Mouse (Mus musculus) MN1 (cell line): Measurements from ENCODE around the gene Lrtm2.

ENCODE experiments used
- DNase-seq: peaks from one replicate; pipeline ENCODE4 v3.0.0-alpha.2; 2016; ENCODE audit warnings: low spot score

Lrtm2 gene

GRCm38 (mm10) chr6:119336124-119336523 is 5.6 kb upstream of the Lrtm2 start:
- DNase-seq, result no peak

GRCm38 (mm10) chr6:119333831-119334230 is 3.3 kb upstream of the Lrtm2 start:
- no peak for DNase-seq

GRCm38 (mm10) chr6:119333202-119333601 is 2.6 kb upstream of the Lrtm2 start:
- DNase-seq, result peak; percentile 66

GRCm38 (mm10) chr6:119332111-119332510 is 1.5 kb upstream of the Lrtm2 start:
- DNase-seq, result no peak

GRCm38 (mm10) chr6:119329936-119330335 is 630 bp downstream of the Lrtm2 start:
- no peak for DNase-seq

GRCm38 (mm10) chr6:119329215-119329714 is 1.3 kb downstream of the Lrtm2 start:
- DNase-seq, result peak; percentile 80

GRCm38 (mm10) chr6:119328521-119329115 is 1.9 kb downstream of the Lrtm2 start:
- DNase-seq, result peak; percentile 30

GRCm38 (mm10) chr6:119326541-119326940 is 4.0 kb downstream of the Lrtm2 start:
- DNase-seq, result no peak

- no peak for DNase-seq
Observed at GRCm38 (mm10) chr6:119325978-119326377, 4.6 kb downstream of the Lrtm2 start.

GRCm38 (mm10) chr6:119324776-119325175 is 5.8 kb downstream of the Lrtm2 start:
- no peak for DNase-seq

- DNase-seq, result peak; percentile 63
Observed at GRCm38 (mm10) chr6:119321752-119322151, 8.8 kb downstream of the Lrtm2 start.

GRCm38 (mm10) chr6:119320481-119320880 is 10.1 kb downstream of the Lrtm2 start:
- DNase-seq, result no peak

GRCm38 (mm10) chr6:119319358-119319757 is 11.2 kb downstream of the Lrtm2 start:
- no peak for DNase-seq

- DNase-seq, result no peak
Observed at GRCm38 (mm10) chr6:119318732-119319131, 11.8 kb downstream of the Lrtm2 start.

GRCm38 (mm10) chr6:119314751-119315476 is 15.7 kb downstream of the Lrtm2 start:
- DNase-seq, result no peak

GRCm38 (mm10) chr6:119313588-119314375 is 16.8 kb downstream of the Lrtm2 start:
- no peak for DNase-seq

GRCm38 (mm10) chr6:119313096-119313495 is 17.5 kb downstream of the Lrtm2 start:
- DNase-seq, result peak; percentile 47

- DNase-seq, result no peak
Observed at GRCm38 (mm10) chr6:119312381-119312780, 18.2 kb downstream of the Lrtm2 start.

GRCm38 (mm10) chr6:119310176-119310575 is 20.4 kb downstream of the Lrtm2 start:
- DNase-seq, result no peak

- DNase-seq, result no peak
Observed at GRCm38 (mm10) chr6:119307867-119308413, 22.6 kb downstream of the Lrtm2 start.

- DNase-seq, result no peak
Observed at GRCm38 (mm10) chr6:119303331-119303730, 27.2 kb downstream of the Lrtm2 start.

GRCm38 (mm10) chr6:119301310-119301709 is 29.3 kb downstream of the Lrtm2 start:
- DNase-seq, result no peak
